Mouse (Mus musculus) small intestine, adult 2 months (tissue): ENCODE measurements around the gene Inava. TPM values are rescaled to one million over a fixed set of nuclear protein-coding genes. Genes with fewer than 3 reads are reported as not detected.

Experiments used
- H3K27ac ChIP-seq: fragments of 200-500 bp; 2 replicates; pipeline ENCODE4 v1.5.1; 2012; ENCODE audit warnings: low read depth, low read length, control low read depth, inconsistent platforms; ENCODE audit not compliant: insufficient read depth
- H3K27me3 ChIP-seq: fragments of 200-500 bp; 2 replicates; pipeline ENCODE4 v1.6.1; 2012; ENCODE audit warnings: mild to moderate bottlenecking, moderate library complexity, low read length, inconsistent platforms; ENCODE audit not compliant: control insufficient read depth, insufficient read depth
- H3K36me3 ChIP-seq: fragments of 200-500 bp; 2 replicates; pipeline ENCODE4 v1.6.1; 2012; ENCODE audit warnings: mild to moderate bottlenecking, low read length, control low read depth, inconsistent platforms; ENCODE audit not compliant: control insufficient read depth, insufficient read depth
- H3K4me1 ChIP-seq: fragments of 200-500 bp; 2 replicates; pipeline ENCODE4 v1.6.1; 2012; ENCODE audit warnings: low read length, inconsistent platforms, mixed read lengths; ENCODE audit not compliant: control insufficient read depth, insufficient read depth, insufficient read length
- H3K4me3 ChIP-seq: fragments of 200-500 bp; 2 replicates; pipeline ENCODE4 v1.5.1; 2012; ENCODE audit warnings: low read depth, mild to moderate bottlenecking, control low read depth, inconsistent platforms, low read length, moderate library complexity
- CTCF ChIP-seq: fragments of 200-500 bp; IDR thresholded peaks from 2 replicates; pipeline ENCODE4 v1.5.1; 2012; ENCODE audit warnings: low read depth, mild to moderate bottlenecking, control low read depth, inconsistent platforms, low read length, moderate library complexity, mixed read lengths; ENCODE audit not compliant: insufficient replicate concordance, insufficient read length; ENCODE audit errors: extremely low read depth
- POLR2A ChIP-seq: fragments of 200-500 bp; IDR thresholded peaks from 2 replicates; pipeline ENCODE4 v1.6.1; 2012; ENCODE audit warnings: low read depth, mild to moderate bottlenecking, control low read depth, inconsistent platforms, low read length, moderate library complexity
- whole genome bisulfite sequencing: fragments of 180-500 bp; shearing (Covaris S2); methylation state at CpG from one replicate; pipeline ENCODE4 v1.1.7; 2018; 5-methylcytosine and 5-hydroxymethylcytosine counted together
- polyA plus RNA-seq: library from polyadenylated mRNA; depleted of rRNA; stranded (reverse); fragments of >200 nt; gene quantifications from 2 replicates; pipeline ENCODE4 v1.2.3, GENCODE M21; 2012

The Inava gene
- polyA plus RNA-seq, 1 experiment, result 55.9 TPM

GRCm38 (mm10) chr1:136232285-136232926, 1.7 kb downstream of the Inava start:
- no peaks in the 10 kb centered on the region; the same call in 1 of the 2 replicates for H3K27me3 ChIP-seq
- peak overlapping the region; percentile 11; the same call in 1 of the 2 replicates for H3K27ac ChIP-seq
- 13% methylated on average over 9 of the region's 9 CpGs for WGBS
- H3K4me3 ChIP-seq, result peak overlapping the region; percentile 36
- H3K4me1 ChIP-seq, result peaks cover 20% of the 10 kb centered on the region
- H3K36me3 ChIP-seq, result peaks cover under 1% of the 10 kb centered on the region
- TF ChIP-seq POLR2A (no peak), CTCF (no peak)

- no peaks in the 10 kb centered on the region; the same call in 1 of the 2 replicates for H3K27me3 ChIP-seq
- peaks cover 6% of the 10 kb centered on the region for H3K36me3 ChIP-seq
- TF ChIP-seq POLR2A, result no peak
- TF ChIP-seq CTCF, result no peak
- peak overlapping the region; percentile 30 for H3K4me3 ChIP-seq
- H3K4me1 ChIP-seq, result peaks cover 26% of the 10 kb centered on the region
- H3K27ac ChIP-seq, result no peak overlapping the region; the same call in 1 of the 2 replicates
- WGBS, result 16% methylated on average over 6 of the region's 6 CpGs
Observed at GRCm38 (mm10) chr1:136231596-136231995, 2.5 kb downstream of the Inava start.

GRCm38 (mm10) chr1:136230201-136230600, 3.9 kb downstream of the Inava start:
- H3K4me1 ChIP-seq, result peaks cover 26% of the 10 kb centered on the region
- TF ChIP-seq POLR2A (peak; percentile 87), CTCF (no peak)
- peak overlapping the region; percentile 80 for H3K4me3 ChIP-seq
- no peaks in the 10 kb centered on the region; the same call in 1 of the 2 replicates for H3K27me3 ChIP-seq
- peak overlapping the region; percentile 94 for H3K27ac ChIP-seq
- H3K36me3 ChIP-seq, result peaks cover 20% of the 10 kb centered on the region
- 28% methylated on average over 11 of the region's 11 CpGs for WGBS

- 20% methylated on average over 6 of the region's 6 CpGs for WGBS
- H3K4me1 ChIP-seq, result peaks cover 28% of the 10 kb centered on the region
- H3K27ac ChIP-seq, result peak overlapping the region; percentile 94
- peaks cover 31% of the 10 kb centered on the region for H3K36me3 ChIP-seq
- TF ChIP-seq CTCF (no peak), POLR2A (peak; percentile 54; the same call in 1 of the 2 replicates)
- H3K27me3 ChIP-seq, result no peaks in the 10 kb centered on the region; the same call in 1 of the 2 replicates
- H3K4me3 ChIP-seq, result peak overlapping the region; percentile 80
Observed at GRCm38 (mm10) chr1:136229040-136229373, 5.1 kb downstream of the Inava start.

- Histone ChIP-seq H3K27ac (peak overlapping the region; percentile 94), H3K36me3 (peaks cover 33% of the 10 kb centered on the region), H3K27me3 (no peaks in the 10 kb centered on the region; the same call in 1 of the 2 replicates), H3K4me1 (peaks cover 32% of the 10 kb centered on the region), H3K4me3 (peak overlapping the region; percentile 80)
- 12% methylated on average over 13 of the region's 13 CpGs for WGBS
- TF ChIP-seq CTCF, result no peak
- no peak for TF ChIP-seq POLR2A
Observed at GRCm38 (mm10) chr1:136228328-136229039, 5.6 kb downstream of the Inava start.

- WGBS, result 18% methylated on average over 4 of the region's 4 CpGs
- Histone ChIP-seq H3K27me3 (no peaks in the 10 kb centered on the region), H3K27ac (peak overlapping the region; percentile 77), H3K4me3 (peak overlapping the region; percentile 80), H3K4me1 (peaks cover 35% of the 10 kb centered on the region), H3K36me3 (peaks cover 33% of the 10 kb centered on the region)
- no peak for TF ChIP-seq POLR2A
- TF ChIP-seq CTCF, result no peak
Observed at GRCm38 (mm10) chr1:136227870-136228269, 6.2 kb downstream of the Inava start.

GRCm38 (mm10) chr1:136226626-136227025, 7.4 kb downstream of the Inava start:
- no peaks in the 10 kb centered on the region for H3K27me3 ChIP-seq
- 76% methylated on average over 8 of the region's 8 CpGs for WGBS

More at GRCm38 (mm10) chr1:136226626-136227025, 7.4 kb downstream of the Inava start:
- H3K36me3 ChIP-seq, result peaks cover 37% of the 10 kb centered on the region
- H3K4me3 ChIP-seq, result no peak overlapping the region
- H3K27ac ChIP-seq, result no peak overlapping the region
- peaks cover 45% of the 10 kb centered on the region for H3K4me1 ChIP-seq
- TF ChIP-seq CTCF (no peak), POLR2A (no peak)
